Mouse (Mus musculus): ENCODE data around the gene Mybpc2. TPM values are rescaled to one million over a fixed set of nuclear protein-coding genes. Genes with fewer than 3 reads are reported as not detected.

Gene Mybpc2
- total and polyA plus RNA-seq, 3 experiments, result 2.0 to 8.3 (median 5.0) TPM

- Histone ChIP-seq H3K27ac (ENCODE audit: insufficient read depth, low read depth) (no peak overlapping the region), H3K4me1 (ENCODE audit: control insufficient read depth in 1 of 2, insufficient read depth in 2 of 2) (peaks cover under 1 to 15% of the 10 kb centered on the region in 2 experiments; a peak in 3 of 4 replicates)
- in situ Hi-C loops (cut with MboI; ENCODE audit: low pct_ligation_motif_present, low pct_unique_long_range_greater_than_20kb, low sequenced_read_pairs), result loop anchor here (10.0 kb wide), 1 partner anchor 227 kb away; the partner anchor contains the start of gene Gm15517
Measured at GRCm38 (mm10) chr7:44492166-44492826, 32.2 kb downstream of the Mybpc2 start.

DNA sequence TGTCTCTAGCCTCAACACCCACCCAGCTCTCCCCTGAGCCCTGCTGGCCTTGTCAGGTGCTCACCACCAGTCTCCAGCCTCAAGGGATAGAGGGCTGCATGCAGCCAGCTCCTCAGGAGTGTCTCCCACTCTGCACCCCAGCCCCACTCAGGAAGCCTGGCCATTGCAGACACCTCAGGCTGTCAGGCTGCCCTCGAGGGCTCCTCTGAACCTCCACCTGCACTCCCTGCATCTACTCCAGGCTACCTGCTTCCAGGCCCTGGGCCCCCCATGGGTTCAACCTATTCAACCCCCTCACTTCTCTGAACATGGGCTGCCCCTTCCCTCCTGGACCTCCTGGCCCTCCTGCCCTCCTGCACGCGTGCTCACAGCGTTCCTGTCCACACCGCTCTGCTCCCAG lies 33.1 kb downstream of the Mybpc2 start:
- no peaks in the 10 kb centered on the region for H3K27me3 ChIP-seq (replicated peaks)
- DNase-seq (ENCODE audit: extremely low read depth), result no peak
- H3K27ac ChIP-seq (ENCODE audit: insufficient read depth, low read depth), result no peak overlapping the region
- peaks cover 32 to 79% of the 10 kb centered on the region in 2 experiments for H3K36me3 ChIP-seq (replicated peaks in 1 of 2; ENCODE audit: control insufficient read depth in 1 of 2, insufficient read depth in 1 of 2, low read length in 1 of 2)
- TF ChIP-seq HCFC1 (IDR thresholded peaks at IDR 0.05; ENCODE audit: low read depth, low read length) (no peak), ETS1 (conservative IDR thresholded peaks at IDR 0.05; ENCODE audit: low read depth, low read length) (no peak), JUN (IDR thresholded peaks at IDR 0.05; ENCODE audit: insufficient read depth, low read depth, low read length) (no peak), ZNF384 (IDR thresholded peaks at IDR 0.05; ENCODE audit: low read depth, low read length) (no peak), UBTF (IDR thresholded peaks at IDR 0.05; ENCODE audit: low read depth, low read length) (no peak), CHD2 (IDR thresholded peaks at IDR 0.05; ENCODE audit: low read length) (no peak), USF2 (conservative IDR thresholded peaks at IDR 0.05; ENCODE audit: low read depth, low read length) (no peak), MAZ (IDR thresholded peaks at IDR 0.05; ENCODE audit: low read depth, low read length) (no peak)
- H3K4me1 ChIP-seq (ENCODE audit: control insufficient read depth in 1 of 2, insufficient read depth in 2 of 2), result peaks cover 0 to 12% of the 10 kb centered on the region in 2 experiments; a peak in 2 of 4 replicates
- peaks cover 8% of the 10 kb centered on the region; the same call in 1 of the 2 replicates for H3K79me2 ChIP-seq (replicated peaks; ENCODE audit: control insufficient read depth, extremely low read depth, insufficient read depth, poor library complexity, severe bottlenecking)
- H3K9me3 ChIP-seq (replicated peaks; ENCODE audit: low read length), result no peaks in the 10 kb centered on the region
- H3K9ac ChIP-seq (ENCODE audit: insufficient read depth, low read depth), result no peak overlapping the region
- dilution Hi-C loops (cut with MboI; ENCODE audit: extremely low pct_ligation_motif_present, extremely low pct_unique_long_range_greater_than_20kb, low sequenced_read_pairs), result no loop called here
- H3K4me2 ChIP-seq (ENCODE audit: insufficient read depth, low read depth, poor library complexity, severe bottlenecking), result no peak overlapping the region
- no peak overlapping the region for H3K4me3 ChIP-seq (replicated peaks in 1 of 3; ENCODE audit: low read depth in 2 of 3, low read length in 2 of 3, poor library complexity in 1 of 3)
- in situ Hi-C loops (cut with MboI; ENCODE audit: low pct_ligation_motif_present, low pct_unique_long_range_greater_than_20kb, low sequenced_read_pairs), result loop anchor here (10.0 kb wide), 1 partner anchor 227 kb away; the partner anchor contains the start of gene Gm15517

More at GRCm38 (mm10) chr7:44492166-44492826, 32.2 kb downstream of the Mybpc2 start:
- Histone ChIP-seq H3K9me3 (replicated peaks; ENCODE audit: low read length) (no peaks in the 10 kb centered on the region), H3K4me2 (ENCODE audit: insufficient read depth, low read depth, poor library complexity, severe bottlenecking) (no peak overlapping the region), H3K36me3 (replicated peaks in 1 of 2; ENCODE audit: control insufficient read depth in 1 of 2, insufficient read depth in 1 of 2, low read length in 1 of 2) (peaks cover 32 to 70% of the 10 kb centered on the region in 2 experiments), H3K9ac (ENCODE audit: insufficient read depth, low read depth) (no peak overlapping the region), H3K27me3 (replicated peaks) (no peaks in the 10 kb centered on the region), H3K4me3 (replicated peaks in 1 of 3; ENCODE audit: low read depth in 2 of 3, low read length in 2 of 3, poor library complexity in 1 of 3) (no peak overlapping the region), H3K79me2 (replicated peaks; ENCODE audit: control insufficient read depth, extremely low read depth, insufficient read depth, poor library complexity, severe bottlenecking) (peaks cover 8% of the 10 kb centered on the region; the same call in 1 of the 2 replicates)
- no peak for TF ChIP-seq RCOR1 (conservative IDR thresholded peaks at IDR 0.05; ENCODE audit: low read depth, low read length)
- TF ChIP-seq MYC (IDR thresholded peaks at IDR 0.05; ENCODE audit: low read depth, low read length), result no peak
- no peak for TF ChIP-seq JUND (conservative IDR thresholded peaks at IDR 0.05; ENCODE audit: low read depth, low read length)
- dilution Hi-C loops (cut with MboI; ENCODE audit: extremely low pct_ligation_motif_present, extremely low pct_unique_long_range_greater_than_20kb, low sequenced_read_pairs), result no loop called here
- no peak for DNase-seq (ENCODE audit: extremely low read depth)

DNA sequence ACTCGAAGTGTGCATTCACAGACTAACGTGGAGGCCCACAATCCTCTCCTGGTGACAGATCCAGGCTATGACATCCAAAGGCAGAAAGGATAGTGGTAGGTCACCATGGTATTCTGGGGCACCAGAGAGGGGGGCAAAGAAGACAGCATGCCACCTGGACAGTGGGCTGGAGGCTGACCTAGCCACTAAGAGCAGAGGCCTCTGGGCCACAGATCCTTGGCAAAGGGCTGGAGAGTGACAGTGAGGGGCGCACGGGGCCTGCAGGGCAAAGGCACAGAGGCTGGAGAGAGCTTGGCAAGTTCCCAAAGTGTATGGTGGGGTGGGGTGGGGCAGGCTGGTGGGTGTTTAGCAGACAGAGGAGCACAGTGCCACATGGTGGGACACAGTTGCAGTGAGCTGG lies 34.2 kb downstream of the Mybpc2 start:
- no peak for DNase-seq (ENCODE audit: extremely low read depth)
- peaks cover 32 to 80% of the 10 kb centered on the region in 2 experiments for H3K36me3 ChIP-seq (replicated peaks in 1 of 2; ENCODE audit: control insufficient read depth in 1 of 2, insufficient read depth in 1 of 2, low read length in 1 of 2)
- TF ChIP-seq ELF1 (IDR thresholded peaks at IDR 0.05; ENCODE audit: low read depth, low read length), result no peak
- no peak for TF ChIP-seq USF1 (IDR thresholded peaks at IDR 0.05; ENCODE audit: low read depth, low read length)
- no peak for TF ChIP-seq ZNF384 (IDR thresholded peaks at IDR 0.05; ENCODE audit: low read depth, low read length)
- TF ChIP-seq MAFK (IDR thresholded peaks at IDR 0.05; ENCODE audit: insufficient replicate concordance, low read length), result no peak
- TF ChIP-seq PAX5 (IDR thresholded peaks at IDR 0.05; ENCODE audit: low read length), result no peak
- TF ChIP-seq NELFE (IDR thresholded peaks at IDR 0.05; ENCODE audit: low read depth, low read length), result no peak
- no peak for TF ChIP-seq NRF1 (IDR thresholded peaks at IDR 0.05; ENCODE audit: low read depth, low read length)
- no peak for TF ChIP-seq KAT2A (IDR thresholded peaks at IDR 0.05; ENCODE audit: insufficient replicate concordance, low read length)
- TF ChIP-seq TCF12 (IDR thresholded peaks at IDR 0.05; ENCODE audit: low read depth, low read length), result no peak
- no peak for TF ChIP-seq EP300 (IDR thresholded peaks at IDR 0.05; ENCODE audit: low read length)
- H3K4me2 ChIP-seq (ENCODE audit: insufficient read depth, low read depth, poor library complexity, severe bottlenecking), result no peak overlapping the region
- H3K9me3 ChIP-seq (replicated peaks; ENCODE audit: low read length), result no peaks in the 10 kb centered on the region
- in situ Hi-C loops (cut with MboI; ENCODE audit: low pct_ligation_motif_present, low pct_unique_long_range_greater_than_20kb, low sequenced_read_pairs), result loop anchor here (10.0 kb wide), 1 partner anchor 225 kb away; the partner anchor contains the start of gene Gm15517
- dilution Hi-C loops (cut with MboI; ENCODE audit: extremely low pct_ligation_motif_present, extremely low pct_unique_long_range_greater_than_20kb, low sequenced_read_pairs), result no loop called here
- peaks cover 2% of the 10 kb centered on the region; the same call in 1 of the 2 replicates for H3K79me2 ChIP-seq (replicated peaks; ENCODE audit: control insufficient read depth, extremely low read depth, insufficient read depth, poor library complexity, severe bottlenecking)
- no peak overlapping the region for H3K4me3 ChIP-seq (replicated peaks in 1 of 3; ENCODE audit: low read depth in 2 of 3, low read length in 2 of 3, poor library complexity in 1 of 3)
- H3K27ac ChIP-seq (ENCODE audit: insufficient read depth, low read depth), result no peak overlapping the region
- H3K27me3 ChIP-seq (replicated peaks), result no peaks in the 10 kb centered on the region
- H3K9ac ChIP-seq (ENCODE audit: insufficient read depth, low read depth), result no peak overlapping the region
- H3K4me1 ChIP-seq (ENCODE audit: control insufficient read depth in 1 of 2, insufficient read depth in 2 of 2), result peaks cover 0 to 9% of the 10 kb centered on the region in 2 experiments; a peak in 2 of 4 replicates
